Mouse (Mus musculus) layer of hippocampus, postnatal 25 days (tissue): Measurements from ENCODE around the gene Pramel3. TPM values are rescaled to one million over a fixed set of nuclear protein-coding genes. Genes with fewer than 3 reads are reported as not detected.
"Not testable (repeated sequence)": the region's sequence is repeated elsewhere in the genome, so short reads cannot be mapped to it uniquely, and the experiment has no call there.

ENCODE experiments used
- DNase-seq, 2 experiments: peaks; one replicate each; pipeline ENCODE4 v3.0.0; 2022; ENCODE audit warnings: mixed read lengths in 2 of 2, low spot score in 1 of 2; ENCODE audit errors: extremely low spot score in 1 of 2
- total RNA-seq, 2 experiments: library from RNA; stranded (reverse); gene quantifications; 2 replicates each; pipeline ENCODE4 v1.2.3; 2021

Pramel3 gene
- total RNA-seq: under 1 TPM in 1 of 2 experiments, not detected in 1; 0.09 TPM

- not testable (repeated sequence) for DNase-seq
These were observed at the start of gene Pramel3 for GRCm38 (mm10) chrX:135302007-135302406. Pramel3 (plus strand) TSS chrX:135302307.

- not testable (repeated sequence) for DNase-seq
These were observed 58.6 kb downstream of the Pramel3 start for GRCm38 (mm10) chrX:135360685-135361084.

- not testable (repeated sequence) for DNase-seq
These were observed 59.8 kb downstream of the Pramel3 start for GRCm38 (mm10) chrX:135361943-135362342.

Other genes with a start within 250 kb of the Pramel3 start
- gene Gm15023, start 124.7 kb upstream of the Pramel3 start, total RNA-seq: not detected
- 100 to 1,000 TPM in 1 of 2 experiments, 10 to 100 TPM in 1; 88.4 to 112 TPM for gene Tceal6, start 91.6 kb upstream of the Pramel3 start, total RNA-seq
- not detected for gene Gm5128, start 71.0 kb downstream of the Pramel3 start, total RNA-seq
- gene Gm7903, start 131.5 kb downstream of the Pramel3 start, total RNA-seq: not detected
- not detected for gene AV320801, start 192.3 kb downstream of the Pramel3 start, total RNA-seq